Mouse (Mus musculus) forebrain, postnatal 0 days (tissue): Measurements from ENCODE around the gene Rab25. TPM values are rescaled to one million over a fixed set of nuclear protein-coding genes. Genes with fewer than 3 reads are reported as not detected.

Experiments
- ATAC-seq: fragments of 200-750 bp; cut with Nextera tagmentation; 2 replicates; pipeline ENCODE4 v1.8.0; 2017; ENCODE audit warnings: mild to moderate bottlenecking, moderate library complexity
- DNase-seq: peaks from one replicate; pipeline ENCODE4 v3.0.0-alpha.2; 2015
- H3K27ac ChIP-seq: fragments of 300-500 bp; sonication (generic); 2 replicates; pipeline ENCODE4 v1.5.1; 2014; ENCODE audit warnings: low read depth, mild to moderate bottlenecking, antibody characterized with exemption, low read length, moderate library complexity, mixed read lengths
- H3K27me3 ChIP-seq: fragments of 300-500 bp; sonication (generic); 2 replicates; pipeline ENCODE4 v1.6.1; 2014; ENCODE audit warnings: mild to moderate bottlenecking, low read length, mixed read lengths; ENCODE audit not compliant: insufficient read depth
- H3K36me3 ChIP-seq: fragments of 300-500 bp; sonication (generic); 2 replicates; pipeline ENCODE4 v1.6.1; 2014; ENCODE audit warnings: mild to moderate bottlenecking, moderate library complexity; ENCODE audit not compliant: insufficient read depth
- H3K4me1 ChIP-seq: fragments of 300-500 bp; sonication (generic); 2 replicates; pipeline ENCODE4 v1.6.1; 2014; ENCODE audit warnings: antibody characterized with exemption; ENCODE audit not compliant: insufficient read depth
- H3K4me2 ChIP-seq: fragments of 300-500 bp; sonication (generic); 2 replicates; pipeline ENCODE4 v1.6.1; 2014; ENCODE audit warnings: low read depth, mild to moderate bottlenecking, moderate library complexity
- H3K4me3 ChIP-seq: fragments of 300-500 bp; sonication (generic); 2 replicates; pipeline ENCODE4 v1.5.1; 2014; ENCODE audit warnings: low read depth, low read length, mixed read lengths
- H3K9ac ChIP-seq: fragments of 300-500 bp; sonication (generic); 2 replicates; pipeline ENCODE4 v1.6.1; 2014; ENCODE audit warnings: mild to moderate bottlenecking
- H3K9me3 ChIP-seq: fragments of 300-500 bp; sonication (generic); 2 replicates; pipeline ENCODE4 v1.6.1; 2016; ENCODE audit warnings: low read length
- CTCF ChIP-seq: sonication (generic); IDR thresholded peaks from 2 replicates; pipeline ENCODE4 v1.5.1; 2016; ENCODE audit warnings: antibody characterized with exemption, control low read depth, low read depth
- WGBS: fragments of 180-500 bp; shearing (Covaris S2); extraction: QIAGEN DNeasy Blood & Tissue Kit; methylation state at CpG from one replicate; pipeline ENCODE4 v1.1.7; 2014; 5-methylcytosine and 5-hydroxymethylcytosine counted together
- polyA plus RNA-seq: library from polyadenylated mRNA; unstranded; fragments of >200 nt; fragmentation: Nextera tagmentation; extraction: Ambion mirVana; gene quantifications from 2 replicates; pipeline ENCODE4 v1.2.1, GENCODE M21; 2015
- total RNA-seq: library from RNA; depleted of rRNA; stranded (reverse); fragments of >200 nt; gene quantifications from 2 replicates; pipeline ENCODE4 v1.2.3, GENCODE M21; 2014

The Rab25 gene
- total and polyA plus RNA-seq, 2 experiments from 2014 or later: not detected

DNA sequence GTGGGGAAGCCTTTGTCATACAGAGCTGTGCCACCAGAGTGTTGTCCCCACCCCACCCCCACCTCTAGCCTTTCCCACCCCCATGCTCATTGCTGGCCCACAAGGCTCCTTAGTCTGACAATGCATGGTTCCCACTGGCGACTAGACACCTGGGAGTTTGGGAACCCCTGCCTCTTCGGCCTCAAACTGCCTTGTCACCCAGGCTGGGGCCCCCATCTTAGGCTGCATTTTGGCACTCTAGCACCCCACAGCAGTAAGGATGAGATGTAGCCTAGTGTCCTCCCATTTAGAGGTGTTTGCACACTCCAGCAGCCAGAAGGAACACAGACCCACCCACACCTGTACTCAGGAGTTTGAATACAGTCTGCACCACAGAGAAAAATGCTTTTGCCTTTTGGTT is 25.7 kb upstream of the Rab25 start:
- WGBS: 85% methylated on average over 2 of the region's 2 CpGs
- no peak for DNase-seq
- H3K4me3 ChIP-seq: no peak overlapping the region
- no peak for TF ChIP-seq CTCF
- ATAC-seq: no peak
- H3K4me2 ChIP-seq: no peak overlapping the region
- H3K9ac ChIP-seq: no peak overlapping the region
- H3K27me3 ChIP-seq: no peaks in the 10 kb centered on the region
- H3K4me1 ChIP-seq: no peaks in the 10 kb centered on the region
- no peak overlapping the region for H3K27ac ChIP-seq
- peaks cover 15% of the 10 kb centered on the region; the same call in 1 of the 2 replicates for H3K36me3 ChIP-seq
- H3K9me3 ChIP-seq: no peaks in the 10 kb centered on the region

DNA sequence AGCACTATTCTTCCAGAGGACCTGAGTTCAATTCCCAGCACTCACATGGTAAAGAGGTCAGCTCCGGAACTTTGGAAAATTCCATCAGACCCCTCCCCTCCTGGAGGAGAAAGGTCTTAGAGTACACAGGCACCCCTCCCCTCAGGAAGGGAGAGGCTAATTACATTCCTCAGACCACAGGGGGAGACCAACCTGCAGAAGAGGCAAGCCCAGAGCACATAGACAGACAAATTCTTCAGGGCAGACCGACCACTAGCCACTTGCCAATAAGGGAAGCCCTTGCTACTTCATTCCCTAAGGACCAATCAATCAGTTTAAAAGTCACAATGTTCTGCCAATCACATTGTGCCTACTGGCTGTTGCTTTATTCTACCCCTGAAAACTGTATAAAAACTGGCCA is 24.7 kb upstream of the Rab25 start:
- Histone ChIP-seq H3K9ac (no peak overlapping the region), H3K4me2 (no peak overlapping the region), H3K27ac (no peak overlapping the region), H3K9me3 (no peaks in the 10 kb centered on the region), H3K4me3 (no peak overlapping the region), H3K36me3 (peaks cover 25% of the 10 kb centered on the region), H3K4me1 (no peaks in the 10 kb centered on the region), H3K27me3 (no peaks in the 10 kb centered on the region)
- ATAC-seq (no peak), DNase-seq (no peak)
- TF ChIP-seq CTCF: no peak
- 86% methylated on average over 2 of the region's 2 CpGs for WGBS

DNA sequence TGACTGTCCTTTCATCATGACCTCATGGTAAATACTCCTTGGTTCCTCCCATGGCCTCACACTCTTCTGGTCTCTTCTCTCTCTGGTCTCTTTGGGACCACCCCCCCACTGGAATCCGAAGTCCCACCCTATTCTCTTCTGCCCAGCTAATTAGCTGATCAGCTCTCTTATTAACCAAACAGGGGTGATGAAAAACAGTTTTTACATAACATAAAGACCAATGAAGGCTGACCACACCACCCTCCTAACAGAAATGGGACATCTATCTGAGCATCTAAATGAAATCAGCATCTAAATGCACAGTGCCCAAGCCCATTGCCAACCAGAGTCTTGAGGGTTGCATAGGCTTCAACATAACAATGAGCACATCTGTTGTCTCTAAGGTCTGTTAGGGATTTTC is 23.8 kb upstream of the Rab25 start:
- H3K4me3 ChIP-seq: no peak overlapping the region
- ATAC-seq (no peak), DNase-seq (no peak)
- H3K9ac ChIP-seq: no peak overlapping the region
- no peaks in the 10 kb centered on the region for H3K9me3 ChIP-seq
- H3K36me3 ChIP-seq: peaks cover 33% of the 10 kb centered on the region
- no peaks in the 10 kb centered on the region for H3K27me3 ChIP-seq
- H3K4me2 ChIP-seq: no peak overlapping the region
- H3K27ac ChIP-seq: no peak overlapping the region
- no peak for TF ChIP-seq CTCF
- H3K4me1 ChIP-seq: no peaks in the 10 kb centered on the region
- WGBS: 82% methylated on average over 1 of the region's 1 CpGs

DNA sequence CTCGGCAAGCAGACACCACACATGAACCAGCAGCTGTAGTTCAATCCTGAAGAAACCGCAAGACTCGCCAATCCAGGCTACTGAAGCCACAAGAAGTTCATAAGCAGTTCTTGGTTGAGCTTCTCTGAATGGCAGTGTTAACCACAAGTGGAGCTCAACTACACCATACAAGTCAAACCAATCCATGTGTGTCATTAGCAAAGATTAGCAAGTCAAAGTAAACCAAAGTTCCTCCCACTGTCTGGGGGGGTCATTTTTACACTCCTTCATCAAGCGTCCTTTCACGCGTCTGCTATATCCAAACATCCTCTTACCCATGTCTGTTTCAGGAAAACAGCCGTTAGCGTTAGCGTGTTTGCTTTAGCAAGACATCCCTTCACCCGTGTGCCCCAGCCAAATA is 22.2 kb upstream of the Rab25 start:
- no peak for TF ChIP-seq CTCF
- no peak overlapping the region for H3K4me2 ChIP-seq
- peaks cover 48% of the 10 kb centered on the region for H3K36me3 ChIP-seq

DNA sequence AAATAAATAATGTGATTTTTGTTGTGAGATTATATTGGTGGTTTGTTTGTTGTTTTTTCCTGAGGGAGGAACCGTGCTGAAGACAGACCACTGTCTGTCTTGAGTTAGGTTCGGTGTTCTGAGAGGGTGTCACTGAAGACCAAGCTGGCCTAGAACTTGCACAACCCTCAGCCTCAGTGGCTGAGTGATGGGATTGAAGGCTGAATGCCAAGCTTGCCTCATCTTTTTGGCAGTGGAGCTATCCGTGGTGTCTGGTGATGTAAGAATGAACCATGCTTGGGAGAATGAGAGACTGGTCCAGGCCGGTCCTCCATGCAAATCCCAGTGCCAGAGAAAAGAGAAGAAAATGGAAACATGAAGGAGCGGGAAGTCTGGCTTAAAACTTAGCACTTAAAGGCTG is 21.6 kb upstream of the Rab25 start:
- DNase-seq: no peak
- no peak overlapping the region for H3K9ac ChIP-seq
- no peaks in the 10 kb centered on the region for H3K4me1 ChIP-seq
- no peak overlapping the region for H3K27ac ChIP-seq
- H3K4me2 ChIP-seq: no peak overlapping the region
- no peaks in the 10 kb centered on the region for H3K27me3 ChIP-seq
- no peak for ATAC-seq
- 96% methylated on average over 5 of the region's 5 CpGs for WGBS
- TF ChIP-seq CTCF: no peak
- H3K36me3 ChIP-seq: peaks cover 54% of the 10 kb centered on the region
- no peaks in the 10 kb centered on the region for H3K9me3 ChIP-seq
- no peak overlapping the region for H3K4me3 ChIP-seq

More for the DNA sequence above, 22.2 kb upstream of the Rab25 start:
- WGBS: 95% methylated on average over 10 of the region's 10 CpGs
- Histone ChIP-seq H3K27ac (no peak overlapping the region), H3K9me3 (no peaks in the 10 kb centered on the region), H3K4me3 (no peak overlapping the region), H3K4me1 (no peaks in the 10 kb centered on the region), H3K27me3 (no peaks in the 10 kb centered on the region), H3K9ac (no peak overlapping the region)
- DNase-seq (no peak), ATAC-seq (no peak)

DNA sequence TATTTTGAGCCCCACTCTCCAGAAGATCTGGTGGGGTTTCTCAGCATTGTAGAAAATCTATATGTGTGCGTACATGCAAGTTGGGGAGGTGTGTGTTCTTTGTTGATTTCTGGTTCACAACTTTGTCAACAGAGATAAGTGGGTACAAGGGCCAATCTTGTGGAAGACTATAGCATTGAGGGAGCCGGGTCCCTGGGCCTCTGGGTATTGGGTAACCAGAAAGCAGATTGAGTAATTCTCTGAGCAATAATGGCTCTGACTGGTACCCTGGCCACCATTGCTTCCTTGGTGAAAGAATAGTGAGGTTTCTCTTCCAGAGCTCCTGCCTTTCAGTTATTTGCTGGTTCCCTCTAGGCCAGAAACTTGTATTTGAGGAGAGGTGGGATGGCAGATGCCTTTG is 21.0 kb upstream of the Rab25 start:
- ATAC-seq (no peak), DNase-seq (no peak)
- Histone ChIP-seq H3K9me3 (no peaks in the 10 kb centered on the region), H3K27ac (no peak overlapping the region), H3K9ac (no peak overlapping the region), H3K4me2 (no peak overlapping the region), H3K36me3 (peaks cover 60% of the 10 kb centered on the region), H3K4me1 (no peaks in the 10 kb centered on the region), H3K27me3 (no peaks in the 10 kb centered on the region), H3K4me3 (no peak overlapping the region)
- TF ChIP-seq CTCF: no peak
- WGBS: 93% methylated on average over 2 of the region's 2 CpGs

DNA sequence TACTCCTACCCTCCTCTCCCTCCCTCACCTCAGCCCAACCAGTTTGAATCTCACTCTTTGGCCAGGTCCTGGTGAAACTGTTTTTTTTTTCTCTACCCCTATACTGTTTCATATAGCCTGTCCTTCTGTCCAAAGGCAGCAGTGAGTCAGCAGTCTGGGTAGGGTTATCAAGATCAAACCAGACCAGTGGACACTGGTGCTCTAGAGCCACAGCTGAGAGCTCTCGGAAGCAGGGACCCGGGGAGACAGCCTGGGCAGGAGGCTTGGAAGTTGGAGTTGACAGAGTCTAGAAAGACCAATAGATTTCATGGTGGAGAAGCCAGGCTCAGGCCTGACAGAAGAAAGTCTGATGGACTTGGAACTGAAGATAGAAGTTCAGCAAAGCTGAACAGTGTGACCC is 20.5 kb upstream of the Rab25 start:
- H3K4me2 ChIP-seq: no peak overlapping the region
- no peaks in the 10 kb centered on the region for H3K9me3 ChIP-seq
- H3K27me3 ChIP-seq: no peaks in the 10 kb centered on the region
- 98% methylated on average over 2 of the region's 2 CpGs for WGBS
- no peak for ATAC-seq
- peaks cover 65% of the 10 kb centered on the region for H3K36me3 ChIP-seq
- no peak for TF ChIP-seq CTCF
- H3K27ac ChIP-seq: no peak overlapping the region
- no peaks in the 10 kb centered on the region for H3K4me1 ChIP-seq
- DNase-seq: no peak
- H3K4me3 ChIP-seq: no peak overlapping the region
- H3K9ac ChIP-seq: no peak overlapping the region

DNA sequence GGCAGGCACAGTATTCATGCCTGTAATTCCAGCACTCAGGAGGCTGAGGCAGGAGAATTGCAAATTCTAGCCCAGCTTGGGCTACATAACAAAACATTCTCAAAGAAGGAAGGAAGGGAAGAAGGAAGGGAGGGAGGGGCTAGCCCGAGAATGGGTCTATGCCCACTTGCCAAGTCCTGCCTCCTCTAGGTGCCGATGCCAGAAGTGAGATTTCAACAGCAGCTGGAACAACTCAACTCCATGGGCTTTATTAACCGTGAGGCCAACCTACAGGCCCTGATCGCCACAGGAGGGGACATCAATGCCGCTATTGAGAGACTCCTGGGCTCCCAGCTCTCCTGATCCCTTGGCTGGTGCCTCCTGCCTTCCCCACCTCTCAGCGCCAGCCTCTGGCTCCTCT is 19.8 kb upstream of the Rab25 start:
- Histone ChIP-seq H3K9me3 (no peaks in the 10 kb centered on the region), H3K4me3 (no peak overlapping the region), H3K27me3 (no peaks in the 10 kb centered on the region), H3K9ac (no peak overlapping the region), H3K36me3 (peaks cover 72% of the 10 kb centered on the region), H3K4me2 (no peak overlapping the region), H3K4me1 (no peaks in the 10 kb centered on the region), H3K27ac (no peak overlapping the region)
- 95% methylated on average over 6 of the region's 6 CpGs for WGBS
- DNase-seq (no peak), ATAC-seq (no peak)
- no peak for TF ChIP-seq CTCF
